Mouse (Mus musculus): Measurements from ENCODE around the gene Kpna6. TPM values are rescaled to one million over a fixed set of nuclear protein-coding genes. Genes with fewer than 3 reads are reported as not detected.

The Kpna6 gene
- polyA plus RNA-seq, 1 experiment from 2014 or later, result 6.9 TPM

DNA sequence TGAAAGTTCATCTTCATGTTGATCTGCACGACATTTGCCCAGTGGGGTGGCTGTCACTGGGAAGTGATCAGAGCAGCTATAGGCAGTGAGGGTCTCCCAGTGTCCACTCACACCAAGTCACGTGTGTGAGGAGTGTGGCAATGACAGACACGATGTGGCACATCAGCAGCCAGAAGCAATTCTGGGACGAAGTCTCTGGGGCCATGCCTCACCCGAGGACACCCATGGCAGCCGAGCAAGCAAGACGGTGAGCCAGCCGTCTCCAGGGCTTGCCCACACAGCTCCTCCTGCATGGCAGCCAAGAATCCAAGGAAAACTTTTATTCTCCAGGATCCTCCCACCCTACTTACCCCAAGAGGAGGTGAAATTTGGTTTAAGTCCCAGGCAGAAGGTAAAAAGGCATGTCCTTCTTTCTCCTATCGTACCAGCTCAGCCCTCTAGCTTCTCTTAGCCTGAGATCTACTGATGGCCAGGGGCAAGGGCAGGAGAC, 56.7 kb downstream of the Kpna6 start:
- 75% methylated on average over 9 of the region's 9 CpGs for WGBS (ENCODE audit: insufficient replicate concordance)
- Histone ChIP-seq H3K9me3 (replicated peaks; ENCODE audit: control insufficient read depth, low read length) (no peaks in the 10 kb centered on the region), H3K36me3 (ENCODE audit: control insufficient read depth, insufficient read depth) (no peaks in the 10 kb centered on the region), H3K27me3 (ENCODE audit: control insufficient read depth, insufficient read depth, low read depth, low read length) (no peaks in the 10 kb centered on the region), H3K4me1 (ENCODE audit: control insufficient read depth, low read depth, low read length) (peaks cover 14% of the 10 kb centered on the region), H3K27ac (ENCODE audit: low read length) (no peak overlapping the region), H3K9ac (ENCODE audit: low read depth, low read length) (no peak overlapping the region), H3K4me3 (ENCODE audit: low read depth, low read length) (no peak overlapping the region), H3K4me2 (ENCODE audit: low read depth, low read length) (no peak overlapping the region)
- ATAC-seq (ENCODE audit: low read depth), result no peak

DNA sequence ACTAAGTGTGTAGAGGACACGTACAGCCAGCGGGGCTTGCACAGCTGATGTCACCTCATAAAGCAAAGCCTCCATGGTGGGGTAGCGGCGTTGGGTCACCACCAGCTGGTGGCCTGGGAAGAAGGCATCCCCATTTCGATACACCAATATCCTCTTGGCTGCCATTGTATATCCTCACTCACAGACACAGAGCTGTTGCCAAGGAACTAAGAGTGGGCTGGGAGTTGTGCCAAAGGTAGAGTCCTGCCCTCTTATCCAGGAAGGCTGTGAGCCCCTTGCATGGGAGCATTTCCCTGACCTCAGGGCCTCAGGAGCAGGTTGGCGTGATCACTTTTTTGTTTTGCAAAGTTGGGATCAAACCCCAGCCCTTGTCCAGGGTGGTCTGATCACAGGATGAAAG, 58.5 kb downstream of the Kpna6 start, which contains the start of gene Dcdc2b:
Dcdc2b (minus strand) TSS at position 165 of the 400 bp plus-strand sequence.
- Histone ChIP-seq H3K4me1 (ENCODE audit: control insufficient read depth, low read depth, low read length) (peaks cover 11% of the 10 kb centered on the region), H3K4me3 (ENCODE audit: low read depth, low read length) (no peak within 1 kb of the TSS), H3K27ac (ENCODE audit: low read length) (no peak within 1 kb of the TSS), H3K27me3 (ENCODE audit: control insufficient read depth, insufficient read depth, low read depth, low read length) (no peaks in the 10 kb centered on the region), H3K9ac (ENCODE audit: low read depth, low read length) (no peak within 1 kb of the TSS), H3K9me3 (replicated peaks; ENCODE audit: control insufficient read depth, low read length) (no peaks in the 10 kb centered on the region), H3K4me2 (ENCODE audit: low read depth, low read length) (no peak within 1 kb of the TSS), H3K36me3 (ENCODE audit: control insufficient read depth, insufficient read depth) (peaks cover 5% of the 10 kb centered on the region; the same call in 1 of the 2 replicates)
- no peak for ATAC-seq (ENCODE audit: low read depth)
- WGBS (ENCODE audit: insufficient replicate concordance), result 77% methylated on average over 6 of the region's 6 CpGs

DNA sequence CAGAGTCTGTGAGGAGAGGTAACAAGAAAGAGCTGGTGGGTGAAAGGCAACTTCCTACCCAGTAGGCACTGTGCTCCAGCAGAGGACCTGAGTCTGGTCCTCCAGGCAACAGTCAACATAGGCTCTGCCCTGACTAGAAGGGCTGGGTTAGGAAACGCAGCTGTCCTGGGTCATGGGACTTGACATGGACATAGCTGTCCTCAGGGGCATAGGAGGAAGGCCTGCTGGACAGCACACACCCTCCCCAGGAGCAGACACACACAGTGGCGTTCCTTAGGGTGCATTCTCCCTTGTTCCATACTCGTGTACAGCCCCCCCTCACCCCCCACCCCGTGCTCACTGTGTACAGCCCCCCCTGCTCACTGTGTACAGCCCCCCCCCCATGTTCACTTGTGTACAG, 62.1 kb downstream of the Kpna6 start:
- ATAC-seq (ENCODE audit: low read depth), result no peak
- Histone ChIP-seq H3K27ac (ENCODE audit: low read length) (no peak overlapping the region), H3K9ac (ENCODE audit: low read depth, low read length) (no peak overlapping the region), H3K4me3 (ENCODE audit: low read depth, low read length) (no peak overlapping the region), H3K4me2 (ENCODE audit: low read depth, low read length) (no peak overlapping the region), H3K27me3 (ENCODE audit: control insufficient read depth, insufficient read depth, low read depth, low read length) (no peaks in the 10 kb centered on the region), H3K4me1 (ENCODE audit: control insufficient read depth, low read depth, low read length) (peaks cover 8% of the 10 kb centered on the region), H3K9me3 (replicated peaks; ENCODE audit: control insufficient read depth, low read length) (no peaks in the 10 kb centered on the region), H3K36me3 (ENCODE audit: control insufficient read depth, insufficient read depth) (peaks cover 21% of the 10 kb centered on the region)
- WGBS (ENCODE audit: insufficient replicate concordance), result 61% methylated on average over 4 of the region's 4 CpGs

DNA sequence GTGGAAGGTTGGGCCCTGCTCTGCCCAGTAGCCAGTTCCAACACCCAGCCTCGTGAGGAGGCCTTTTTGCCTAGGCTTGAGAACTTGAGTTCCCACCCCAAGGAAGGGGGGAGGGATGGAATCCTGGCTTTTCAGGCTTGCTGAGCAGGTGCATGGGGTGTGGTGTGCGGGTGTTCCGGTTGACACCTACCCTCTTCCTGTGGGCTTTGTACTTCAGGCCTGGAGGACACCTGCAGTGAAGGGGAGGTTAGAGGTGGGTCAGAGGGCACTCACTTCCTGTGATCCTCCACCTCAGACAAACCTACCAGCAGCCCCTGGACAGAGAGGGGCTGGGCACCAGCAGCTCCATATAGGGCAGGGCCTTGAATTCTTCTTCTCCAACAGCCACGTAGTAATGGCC, 62.5 kb downstream of the Kpna6 start:
- Histone ChIP-seq H3K4me3 (ENCODE audit: low read depth, low read length) (no peak overlapping the region), H3K4me1 (ENCODE audit: control insufficient read depth, low read depth, low read length) (peaks cover 8% of the 10 kb centered on the region), H3K27me3 (ENCODE audit: control insufficient read depth, insufficient read depth, low read depth, low read length) (no peaks in the 10 kb centered on the region), H3K9me3 (replicated peaks; ENCODE audit: control insufficient read depth, low read length) (no peaks in the 10 kb centered on the region), H3K36me3 (ENCODE audit: control insufficient read depth, insufficient read depth) (peaks cover 24% of the 10 kb centered on the region), H3K9ac (ENCODE audit: low read depth, low read length) (no peak overlapping the region), H3K27ac (ENCODE audit: low read length) (no peak overlapping the region), H3K4me2 (ENCODE audit: low read depth, low read length) (no peak overlapping the region)
- no peak for ATAC-seq (ENCODE audit: low read depth)
- 77% methylated on average over 4 of the region's 4 CpGs for WGBS (ENCODE audit: insufficient replicate concordance)

DNA sequence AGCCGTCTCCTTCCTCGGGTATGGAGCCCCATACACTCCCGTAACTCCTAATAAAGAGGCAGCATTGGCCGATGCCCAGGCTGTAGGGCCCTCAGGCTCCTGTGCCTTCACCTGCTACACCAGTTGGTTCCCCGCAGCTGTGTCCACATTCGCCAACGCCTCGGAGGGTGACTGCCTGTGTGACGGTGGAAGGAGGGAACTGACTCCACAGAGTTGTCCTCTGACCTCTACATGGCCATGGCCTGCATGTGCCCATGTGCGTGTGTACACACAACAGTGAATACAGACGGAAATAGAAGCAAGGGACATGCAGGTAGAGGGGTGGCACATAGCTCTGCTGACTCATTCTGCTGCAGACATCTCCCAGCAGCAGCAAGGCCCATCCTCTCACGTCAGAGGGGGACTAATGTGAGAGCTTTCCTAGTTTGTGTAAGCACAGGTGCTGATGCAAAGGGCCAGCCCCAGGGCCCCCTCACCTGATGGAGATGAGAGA, 63.4 kb downstream of the Kpna6 start:
- H3K9ac ChIP-seq (ENCODE audit: low read depth, low read length), result no peak overlapping the region
- no peaks in the 10 kb centered on the region for H3K27me3 ChIP-seq (ENCODE audit: control insufficient read depth, insufficient read depth, low read depth, low read length)
- peaks cover 28% of the 10 kb centered on the region for H3K36me3 ChIP-seq (ENCODE audit: control insufficient read depth, insufficient read depth)
- H3K4me2 ChIP-seq (ENCODE audit: low read depth, low read length), result no peak overlapping the region
- H3K4me1 ChIP-seq (ENCODE audit: control insufficient read depth, low read depth, low read length), result peaks cover 8% of the 10 kb centered on the region
- no peak for ATAC-seq (ENCODE audit: low read depth)
- H3K27ac ChIP-seq (ENCODE audit: low read length), result no peak overlapping the region
- 65% methylated on average over 12 of the region's 12 CpGs for WGBS (ENCODE audit: insufficient replicate concordance)
- no peaks in the 10 kb centered on the region for H3K9me3 ChIP-seq (replicated peaks; ENCODE audit: control insufficient read depth, low read length)
- H3K4me3 ChIP-seq (ENCODE audit: low read depth, low read length), result no peak overlapping the region

DNA sequence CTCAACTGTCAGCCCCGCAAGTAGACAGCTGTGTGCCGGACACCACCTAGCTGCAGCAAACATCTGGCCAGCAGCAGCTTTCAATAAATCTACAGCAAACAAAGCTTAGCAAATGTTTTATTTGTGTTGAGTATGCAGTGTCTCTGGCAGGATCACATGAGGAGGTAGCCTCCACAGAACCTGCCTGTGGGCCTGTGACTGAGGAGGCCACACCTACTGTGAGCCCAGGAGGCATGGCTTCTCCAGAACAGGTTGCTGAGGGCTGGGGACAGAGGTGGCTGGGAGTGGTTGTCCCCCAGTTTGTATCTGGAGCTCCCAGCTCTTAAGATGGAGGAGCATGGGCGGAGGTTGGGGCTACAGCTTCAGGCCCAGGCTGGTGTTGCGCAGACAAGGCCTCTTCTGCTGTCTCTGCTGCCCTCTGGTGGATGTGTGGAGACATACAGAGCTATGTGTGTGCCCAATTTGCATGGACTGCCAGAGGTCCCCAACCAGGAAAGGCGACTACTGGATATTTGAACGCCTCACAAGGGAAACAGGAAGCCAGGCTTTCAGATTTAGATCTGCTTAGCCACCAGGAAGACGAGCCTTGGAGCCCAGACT, 64.0 kb downstream of the Kpna6 start:
- peaks cover 31% of the 10 kb centered on the region for H3K36me3 ChIP-seq (ENCODE audit: control insufficient read depth, insufficient read depth)
- ATAC-seq (ENCODE audit: low read depth), result peak; percentile 86

DNA sequence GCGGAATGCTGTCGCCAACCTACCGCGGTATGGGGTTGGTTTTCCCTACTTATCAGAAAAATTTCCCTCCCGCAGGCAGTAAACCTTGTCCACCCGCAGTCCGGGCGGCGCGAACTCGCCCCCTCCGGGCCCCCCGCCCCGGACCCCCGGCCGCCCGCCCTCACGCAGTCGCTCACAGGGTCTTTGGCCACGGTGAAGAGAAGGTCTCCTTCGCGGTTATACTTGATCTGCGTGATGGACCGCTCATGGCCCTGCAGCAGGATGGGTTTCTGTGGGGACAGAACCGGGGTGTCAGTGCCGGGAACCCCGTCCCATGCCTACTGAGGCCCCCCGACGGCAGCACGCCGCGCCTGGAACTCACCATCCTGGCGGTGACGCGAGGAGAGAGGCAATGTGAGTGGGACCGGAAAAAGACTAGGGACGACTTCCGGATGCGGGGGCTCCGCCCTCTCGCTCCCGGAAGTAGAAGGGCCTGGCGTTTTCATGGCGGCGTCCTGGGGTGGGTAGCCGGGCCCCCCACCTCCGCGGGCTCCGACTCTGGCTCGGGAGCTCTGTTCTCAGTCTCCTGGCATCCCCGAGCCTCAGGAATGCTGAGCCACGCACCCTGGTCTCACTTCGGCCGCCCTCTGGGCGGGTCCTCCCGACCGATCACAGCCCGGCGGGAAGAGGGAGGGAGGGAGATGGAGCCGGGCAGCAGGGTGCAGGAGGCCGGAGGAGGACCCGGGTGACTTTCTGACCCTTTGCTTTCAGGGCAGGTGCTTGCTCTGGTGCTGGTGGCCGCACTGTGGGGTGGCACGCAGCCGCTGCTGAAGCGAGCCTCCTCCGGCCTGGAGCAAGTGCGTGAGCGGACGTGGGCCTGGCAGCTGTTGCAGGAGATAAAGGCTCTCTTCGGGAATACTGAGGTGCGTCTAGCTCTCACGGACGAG, 72.1 kb downstream of the Kpna6 start, which contains the start of the genes Eif3i and Tmem234:
Eif3i (minus strand) TSS at position 416 of the 926 bp plus-strand sequence.
Tmem234 (plus strand) TSS at position 436 of the 926 bp plus-strand sequence.
- H3K9ac ChIP-seq (ENCODE audit: low read depth, low read length), result peak within 1 kb of the TSS; percentile 97
- H3K36me3 ChIP-seq (ENCODE audit: control insufficient read depth, insufficient read depth), result peaks cover 17% of the 10 kb centered on the region
- H3K27me3 ChIP-seq (ENCODE audit: control insufficient read depth, insufficient read depth, low read depth, low read length), result no peaks in the 10 kb centered on the region

More for the DNA sequence above, 64.0 kb downstream of the Kpna6 start:
- 34% methylated on average over 7 of the region's 7 CpGs for WGBS (ENCODE audit: insufficient replicate concordance)
- Histone ChIP-seq H3K4me3 (ENCODE audit: low read depth, low read length) (no peak overlapping the region), H3K27me3 (ENCODE audit: control insufficient read depth, insufficient read depth, low read depth, low read length) (no peaks in the 10 kb centered on the region), H3K4me1 (ENCODE audit: control insufficient read depth, low read depth, low read length) (peaks cover 8% of the 10 kb centered on the region), H3K27ac (ENCODE audit: low read length) (peak overlapping the region; percentile 64), H3K9me3 (replicated peaks; ENCODE audit: control insufficient read depth, low read length) (no peaks in the 10 kb centered on the region), H3K4me2 (ENCODE audit: low read depth, low read length) (no peak overlapping the region), H3K9ac (ENCODE audit: low read depth, low read length) (no peak overlapping the region)

More for the DNA sequence above, 72.1 kb downstream of the Kpna6 start, which contains the start of the genes Eif3i and Tmem234:
- Histone ChIP-seq H3K4me1 (ENCODE audit: control insufficient read depth, low read depth, low read length) (peaks cover 28% of the 10 kb centered on the region), H3K27ac (ENCODE audit: low read length) (peak within 1 kb of the TSS; percentile 90), H3K9me3 (replicated peaks; ENCODE audit: control insufficient read depth, low read length) (no peaks in the 10 kb centered on the region), H3K4me3 (ENCODE audit: low read depth, low read length) (peak within 1 kb of the TSS; percentile 98), H3K4me2 (ENCODE audit: low read depth, low read length) (peak within 1 kb of the TSS; percentile 91)
- peak; percentile 91 for ATAC-seq (ENCODE audit: low read depth)
- under 1% methylated on average over 74 of the region's 74 CpGs for WGBS (ENCODE audit: insufficient replicate concordance)
